Mouse (Mus musculus): ENCODE measurements around the gene Cuzd1. TPM values are rescaled to one million over a fixed set of nuclear protein-coding genes. Genes with fewer than 3 reads are reported as not detected.

Gene Cuzd1
- polyA plus RNA-seq, 1 experiment = 16.5 TPM

- TF ChIP-seq CTCF (IDR thresholded peaks at IDR 0.05; ENCODE audit: extremely low read depth, insufficient read depth, insufficient read length, insufficient replicate concordance) (no peak), POLR2A (IDR thresholded peaks at IDR 0.05; ENCODE audit: low read depth, low read length) (no peak)
- H3K4me1 ChIP-seq (ENCODE audit: control insufficient read depth, insufficient read depth, insufficient read length) = no peaks in the 10 kb centered on the region
- no peaks in the 10 kb centered on the region for H3K36me3 ChIP-seq (ENCODE audit: control insufficient read depth, insufficient read depth, low read length)
- WGBS = 72% methylated on average over 4 of the region's 4 CpGs
- no peak overlapping the region for H3K27ac ChIP-seq (ENCODE audit: insufficient read depth, low read length)
- DNase-seq (ENCODE audit: low read depth in 1 of 2, low spot score in 2 of 2) = no peak
- no peak overlapping the region for H3K4me3 ChIP-seq (ENCODE audit: extremely low read depth, insufficient read depth, insufficient read length)
- no peaks in the 10 kb centered on the region for H3K27me3 ChIP-seq (ENCODE audit: control insufficient read depth, insufficient read depth, low read length)
Observed at GRCm38 (mm10) chr7:131264251-131264650, 57.8 kb downstream of the Cuzd1 start.

DNA sequence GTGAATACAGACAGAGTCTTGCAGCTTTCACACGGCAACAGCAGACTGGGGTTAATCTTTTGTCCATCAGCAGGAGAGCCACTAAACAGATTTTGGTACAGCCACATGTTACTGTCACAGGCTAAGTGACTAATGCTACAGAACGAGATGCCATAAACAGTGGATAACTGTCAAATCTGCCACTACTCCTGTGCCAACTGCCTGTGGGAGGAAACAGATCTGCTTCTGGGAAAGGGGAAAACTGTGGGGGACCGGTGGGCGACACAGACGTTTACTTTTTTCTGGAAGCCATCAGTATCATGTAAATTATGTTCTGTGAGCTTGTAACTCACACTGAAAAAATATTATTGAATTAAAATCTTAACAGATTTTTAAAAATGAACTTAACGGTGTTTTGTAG is 61.1 kb downstream of the Cuzd1 start:
- WGBS = 63% methylated on average over 6 of the region's 6 CpGs
- H3K27me3 ChIP-seq (ENCODE audit: control insufficient read depth, insufficient read depth, low read length) = no peaks in the 10 kb centered on the region
- H3K4me3 ChIP-seq (ENCODE audit: extremely low read depth, insufficient read depth, insufficient read length) = no peak overlapping the region
- H3K27ac ChIP-seq (ENCODE audit: insufficient read depth, low read length) = no peak overlapping the region
- no peak for TF ChIP-seq CTCF (IDR thresholded peaks at IDR 0.05; ENCODE audit: extremely low read depth, insufficient read depth, insufficient read length, insufficient replicate concordance)
- no peak for TF ChIP-seq POLR2A (IDR thresholded peaks at IDR 0.05; ENCODE audit: low read depth, low read length)
- H3K36me3 ChIP-seq (ENCODE audit: control insufficient read depth, insufficient read depth, low read length) = no peaks in the 10 kb centered on the region
- H3K4me1 ChIP-seq (ENCODE audit: control insufficient read depth, insufficient read depth, insufficient read length) = no peaks in the 10 kb centered on the region
- no peak for DNase-seq (ENCODE audit: low read depth in 1 of 2, low spot score in 2 of 2)

Other genes starting within 250 kb of the Cuzd1 start
- gene 4933402N03Rik, start 176.0 kb downstream of the Cuzd1 start, polyA plus RNA-seq (2012; rRNA removed) = not detected in 2 replicates
- gene 5430419D17Rik, start 147.9 kb downstream of the Cuzd1 start, polyA plus RNA-seq (2012; rRNA removed) = 0.32 and 0.41 TPM in 2 replicates
- gene Fam24b, start 7.2 kb upstream of the Cuzd1 start, polyA plus RNA-seq (2012; rRNA removed) = not detected in 2 replicates
- not detected in 2 replicates for gene Fam24a, start 11.6 kb upstream of the Cuzd1 start, polyA plus RNA-seq (2012; rRNA removed)
- gene 2310057M21Rik, start 40.5 kb upstream of the Cuzd1 start, polyA plus RNA-seq (2012; rRNA removed) = 3.5 and 4.1 TPM in 2 replicates
- gene Pstk, start 48.8 kb upstream of the Cuzd1 start, polyA plus RNA-seq (2012; rRNA removed) = 23.9 and 29.4 TPM in 2 replicates
- gene Ikzf5, start 88.2 kb upstream of the Cuzd1 start, polyA plus RNA-seq (2012; rRNA removed) = 7.2 and 9.8 TPM in 2 replicates
- gene Acadsb, start 88.3 kb upstream of the Cuzd1 start, polyA plus RNA-seq (2012; rRNA removed) = 2.2 and 2.3 TPM in 2 replicates
- not detected in 2 replicates for gene Hmx3, start 220.6 kb upstream of the Cuzd1 start, polyA plus RNA-seq (2012; rRNA removed)
- gene Hmx2, start 226.5 kb upstream of the Cuzd1 start, polyA plus RNA-seq (2012; rRNA removed) = 0.05 TPM in 1 of 2 replicates, not detected in the other
- gene Bub3, start 237.9 kb upstream of the Cuzd1 start, polyA plus RNA-seq (2012; rRNA removed) = 51.3 and 54.8 TPM in 2 replicates

Measured in spleen, adult 2 months (tissue).